Mouse (Mus musculus) liver, adult (tissue): ENCODE measurements around the gene Rnf181.

Source experiments
- GATA4 ChIP-seq: IDR thresholded peaks from 2 replicates; pipeline ENCODE4 v1.6.1; 2014; ENCODE audit warnings: mild to moderate bottlenecking, low read length; ENCODE audit not compliant: insufficient replicate concordance

Gene Rnf181

GRCm38 (mm10) chr6:72359343-72359742, 7.4 kb downstream of the Rnf181 start:
- TF ChIP-seq GATA4 = no peak

- TF ChIP-seq GATA4 = no peak
Measured at GRCm38 (mm10) chr6:72358086-72358764, 8.5 kb downstream of the Rnf181 start.

GRCm38 (mm10) chr6:72357164-72358079, 9.3 kb downstream of the Rnf181 start:
- no peak for TF ChIP-seq GATA4

GRCm38 (mm10) chr6:72356001-72356532, 10.7 kb downstream of the Rnf181 start:
- TF ChIP-seq GATA4 = no peak

GRCm38 (mm10) chr6:72355066-72355911, 11.5 kb downstream of the Rnf181 start, which contains the start of gene Tmem150a:
TSS of gene Tmem150a (plus strand) at chr6:72355447.
- TF ChIP-seq GATA4 = no peak; the same call in 1 of the 2 replicates

- no peak for TF ChIP-seq GATA4
Measured at GRCm38 (mm10) chr6:72354025-72354424, 12.7 kb downstream of the Rnf181 start.

GRCm38 (mm10) chr6:72352636-72353405, 13.9 kb downstream of the Rnf181 start:
- no peak; the same call in 1 of the 2 replicates for TF ChIP-seq GATA4

- TF ChIP-seq GATA4 = no peak
Measured at GRCm38 (mm10) chr6:72350214-72350613, 16.5 kb downstream of the Rnf181 start.

GRCm38 (mm10) chr6:72348411-72348810, 18.3 kb downstream of the Rnf181 start:
- TF ChIP-seq GATA4 = no peak

- TF ChIP-seq GATA4 = peak; percentile 11; the same call in 1 of the 2 replicates
Measured at GRCm38 (mm10) chr6:72347166-72347941, 19.4 kb downstream of the Rnf181 start, which contains the start of gene 0610030E20Rik. TSS of gene 0610030E20Rik (plus strand) at chr6:72347317.

- no peak for TF ChIP-seq GATA4
Measured at GRCm38 (mm10) chr6:72346261-72346660, 20.5 kb downstream of the Rnf181 start.

GRCm38 (mm10) chr6:72345633-72346032, 21.1 kb downstream of the Rnf181 start:
- no peak for TF ChIP-seq GATA4

GRCm38 (mm10) chr6:72345074-72345567, 21.6 kb downstream of the Rnf181 start, which contains the start of gene Usp39:
TSS of gene Usp39 (minus strand) at chr6:72345184.
- TF ChIP-seq GATA4 = peak; percentile 18; the same call in 1 of the 2 replicates
